ENCODE assay signal across 8 mouse cellular contexts in genomic region chr7:133052819-133053218, GRCm38 (mm10).
A peak's percentile ranks its signal among the peaks of the same experiment; 100 is the strongest.
DNase-seq lines count a peak whose midpoint lies in the region; TF ChIP-seq lines count a peak whose summit lies in the region.

No protein-coding gene starts in this region.

- H3K4me1 ChIP-seq in cortical plate, adult 2 months (ENCODE audit: control insufficient read depth, insufficient read depth, low read length) = no peaks in the 10 kb centered on the region

- no peak for TF ChIP-seq CTCF in cortical plate, adult 2 months (IDR thresholded peaks at IDR 0.05; ENCODE audit: extremely low read depth, insufficient read depth, low read length)

- TF ChIP-seq POLR2A in cortical plate, adult 2 months (IDR thresholded peaks at IDR 0.05; ENCODE audit: extremely low read depth, insufficient read depth, low read length) = no peak

- no peak overlapping the region for H3K4me3 ChIP-seq in cortical plate, adult 2 months (ENCODE audit: insufficient read depth, low read length)

- H3K27ac ChIP-seq in cortical plate, adult 2 months (ENCODE audit: insufficient read depth, low read length) = 0 out of 2 replicates have a peak overlapping the region, but pooled peaks have one; percentile 48

- peak; percentile 72 for DNase-seq in gastrocnemius, adult 18-20 months (ENCODE audit: low spot score)
- DNase-seq in gastrocnemius, postnatal 10 days = no peak
- peak; percentile 51 for DNase-seq in kidney, adult 11 months
- DNase-seq in lung, postnatal 36 days = peak; percentile 93
- no peak for DNase-seq in cerebellum, postnatal 36 days
- DNase-seq in embryo, embryonic 9.5 days (ENCODE audit: extremely low spot score) = no peak
- no peak for DNase-seq in B cell, adult 2 months

Comparison
In these comparisons a context has a peak if more than half of its experiments do, and no peak if none do; other contexts are left out.
1. DNase-seq: peak in gastrocnemius, adult 18-20 months (single experiment), kidney, adult 11 months (single experiment) and lung, postnatal 36 days (single experiment); none in gastrocnemius, postnatal 10 days (single experiment), cerebellum, postnatal 36 days (0 of 2), embryo, embryonic 9.5 days (single experiment) and B cell, adult 2 months (0 of 2).